Mouse (Mus musculus): ENCODE results near the gene Nos1ap. TPM values are rescaled to one million over a fixed set of nuclear protein-coding genes. Genes with fewer than 3 reads are reported as not detected.

The Nos1ap gene
- polyA plus RNA-seq, 1 experiment from 2014 or later = 25.1 TPM

- Histone ChIP-seq H3K27me3 (ENCODE audit: insufficient read depth, poor library complexity, severe bottlenecking) (no peaks in the 10 kb centered on the region), H3K9me3 (no peaks in the 10 kb centered on the region), H3K4me1 (peaks cover 29% of the 10 kb centered on the region), H3K27ac (no peak overlapping the region), H3K36me3 (no peaks in the 10 kb centered on the region), H3K4me3 (no peak overlapping the region)
- 86% methylated on average over 2 of the region's 2 CpGs for WGBS
- DNase-seq (ENCODE audit: low spot score) = no peak
Observed at GRCm38 (mm10) chr1:170428141-170428540, 161.5 kb downstream of the Nos1ap start.

GRCm38 (mm10) chr1:170424258-170424889 lies 165.3 kb downstream of the Nos1ap start:
- WGBS = 81% methylated on average over 10 of the region's 10 CpGs
- Histone ChIP-seq H3K9me3 (no peaks in the 10 kb centered on the region), H3K4me3 (no peak overlapping the region), H3K4me1 (no peaks in the 10 kb centered on the region), H3K36me3 (no peaks in the 10 kb centered on the region), H3K27me3 (ENCODE audit: insufficient read depth, poor library complexity, severe bottlenecking) (no peaks in the 10 kb centered on the region), H3K27ac (no peak overlapping the region)
- no peak for DNase-seq (ENCODE audit: low spot score)

- no peaks in the 10 kb centered on the region for H3K9me3 ChIP-seq
- WGBS = 96% methylated on average over 1 of the region's 1 CpGs
- no peaks in the 10 kb centered on the region for H3K27me3 ChIP-seq (ENCODE audit: insufficient read depth, poor library complexity, severe bottlenecking)
- no peaks in the 10 kb centered on the region for H3K4me1 ChIP-seq
- no peak for DNase-seq (ENCODE audit: low spot score)
- no peaks in the 10 kb centered on the region for H3K36me3 ChIP-seq
- H3K4me3 ChIP-seq = no peak overlapping the region
- no peak overlapping the region for H3K27ac ChIP-seq
Observed at GRCm38 (mm10) chr1:170423048-170423447, 166.6 kb downstream of the Nos1ap start.

GRCm38 (mm10) chr1:170422188-170422587 lies 167.5 kb downstream of the Nos1ap start:
- Histone ChIP-seq H3K27me3 (ENCODE audit: insufficient read depth, poor library complexity, severe bottlenecking) (no peaks in the 10 kb centered on the region), H3K4me3 (no peak overlapping the region), H3K9me3 (no peaks in the 10 kb centered on the region), H3K27ac (no peak overlapping the region), H3K36me3 (no peaks in the 10 kb centered on the region), H3K4me1 (0 out of 2 replicates have a peak, but pooled peaks cover under 1% of the 10 kb centered on the region)
- DNase-seq (ENCODE audit: low spot score) = no peak
- 82% methylated on average over 4 of the region's 4 CpGs for WGBS

- no peaks in the 10 kb centered on the region for H3K27me3 ChIP-seq (ENCODE audit: insufficient read depth, poor library complexity, severe bottlenecking)
- no peaks in the 10 kb centered on the region for H3K9me3 ChIP-seq
- peaks cover 8% of the 10 kb centered on the region; the same call in 1 of the 2 replicates for H3K4me1 ChIP-seq
- H3K4me3 ChIP-seq = no peak overlapping the region
- 81% methylated on average over 3 of the region's 3 CpGs for WGBS
- no peak overlapping the region for H3K27ac ChIP-seq
- H3K36me3 ChIP-seq = no peaks in the 10 kb centered on the region
- no peak for DNase-seq (ENCODE audit: low spot score)
Observed at GRCm38 (mm10) chr1:170419961-170420360, 169.7 kb downstream of the Nos1ap start.

GRCm38 (mm10) chr1:170418131-170418530 lies 171.5 kb downstream of the Nos1ap start:
- Histone ChIP-seq H3K27me3 (ENCODE audit: insufficient read depth, poor library complexity, severe bottlenecking) (no peaks in the 10 kb centered on the region), H3K4me1 (peaks cover 8% of the 10 kb centered on the region; the same call in 1 of the 2 replicates), H3K27ac (no peak overlapping the region), H3K9me3 (no peaks in the 10 kb centered on the region), H3K36me3 (no peaks in the 10 kb centered on the region), H3K4me3 (no peak overlapping the region)
- DNase-seq (ENCODE audit: low spot score) = no peak
- 86% methylated on average over 1 of the region's 1 CpGs for WGBS

GRCm38 (mm10) chr1:170416967-170417366 lies 172.7 kb downstream of the Nos1ap start:
- DNase-seq (ENCODE audit: low spot score) = no peak
- no peaks in the 10 kb centered on the region for H3K9me3 ChIP-seq
- H3K4me3 ChIP-seq = no peak overlapping the region
- H3K27me3 ChIP-seq (ENCODE audit: insufficient read depth, poor library complexity, severe bottlenecking) = no peaks in the 10 kb centered on the region
- 60% methylated on average over 2 of the region's 2 CpGs for WGBS
- no peak overlapping the region for H3K27ac ChIP-seq
- H3K36me3 ChIP-seq = no peaks in the 10 kb centered on the region
- H3K4me1 ChIP-seq = peaks cover 9% of the 10 kb centered on the region

GRCm38 (mm10) chr1:170416206-170416605 lies 173.5 kb downstream of the Nos1ap start:
- Histone ChIP-seq H3K9me3 (no peaks in the 10 kb centered on the region), H3K4me3 (no peak overlapping the region), H3K4me1 (peaks cover 16% of the 10 kb centered on the region), H3K27me3 (ENCODE audit: insufficient read depth, poor library complexity, severe bottlenecking) (no peaks in the 10 kb centered on the region), H3K27ac (no peak overlapping the region), H3K36me3 (no peaks in the 10 kb centered on the region)
- WGBS = 67% methylated on average over 6 of the region's 6 CpGs
- DNase-seq (ENCODE audit: low spot score) = no peak

- Histone ChIP-seq H3K9me3 (no peaks in the 10 kb centered on the region), H3K27ac (no peak overlapping the region), H3K36me3 (no peaks in the 10 kb centered on the region), H3K4me3 (no peak overlapping the region), H3K27me3 (ENCODE audit: insufficient read depth, poor library complexity, severe bottlenecking) (no peaks in the 10 kb centered on the region), H3K4me1 (peaks cover 24% of the 10 kb centered on the region)
- WGBS = 77% methylated on average over 3 of the region's 3 CpGs
- DNase-seq (ENCODE audit: low spot score) = no peak
Observed at GRCm38 (mm10) chr1:170415395-170415794, 174.3 kb downstream of the Nos1ap start.

GRCm38 (mm10) chr1:170410402-170411191 lies 179.1 kb downstream of the Nos1ap start:
- Histone ChIP-seq H3K27ac (peak overlapping the region; percentile 67; the same call in 1 of the 2 replicates), H3K4me1 (peaks cover 49% of the 10 kb centered on the region), H3K36me3 (no peaks in the 10 kb centered on the region), H3K27me3 (ENCODE audit: insufficient read depth, poor library complexity, severe bottlenecking) (no peaks in the 10 kb centered on the region), H3K4me3 (no peak overlapping the region), H3K9me3 (no peaks in the 10 kb centered on the region)
- no peak for DNase-seq (ENCODE audit: low spot score)
- 78% methylated on average over 8 of the region's 8 CpGs for WGBS

- H3K4me3 ChIP-seq = no peak overlapping the region
- no peak for DNase-seq (ENCODE audit: low spot score)
- peaks cover 59% of the 10 kb centered on the region for H3K4me1 ChIP-seq
- H3K27ac ChIP-seq = 0 out of 2 replicates have a peak overlapping the region, but pooled peaks have one; percentile 10
- no peaks in the 10 kb centered on the region for H3K27me3 ChIP-seq (ENCODE audit: insufficient read depth, poor library complexity, severe bottlenecking)
- WGBS = 40% methylated on average over 4 of the region's 4 CpGs
- no peaks in the 10 kb centered on the region for H3K36me3 ChIP-seq
- H3K9me3 ChIP-seq = no peaks in the 10 kb centered on the region
Observed at GRCm38 (mm10) chr1:170409091-170409490, 180.6 kb downstream of the Nos1ap start.

- 86% methylated on average over 8 of the region's 8 CpGs for WGBS
- Histone ChIP-seq H3K27me3 (ENCODE audit: insufficient read depth, poor library complexity, severe bottlenecking) (no peaks in the 10 kb centered on the region), H3K27ac (0 out of 2 replicates have a peak overlapping the region, but pooled peaks have one; percentile 32), H3K4me3 (no peak overlapping the region), H3K36me3 (no peaks in the 10 kb centered on the region), H3K9me3 (no peaks in the 10 kb centered on the region), H3K4me1 (peaks cover 80% of the 10 kb centered on the region)
- DNase-seq (ENCODE audit: low spot score) = no peak
Observed at GRCm38 (mm10) chr1:170406921-170407320, 182.7 kb downstream of the Nos1ap start.

- no peaks in the 10 kb centered on the region for H3K9me3 ChIP-seq
- H3K27ac ChIP-seq = no peak overlapping the region; the same call in 1 of the 2 replicates
- H3K36me3 ChIP-seq = no peaks in the 10 kb centered on the region
- DNase-seq (ENCODE audit: low spot score) = no peak
- 78% methylated on average over 2 of the region's 2 CpGs for WGBS
- H3K27me3 ChIP-seq (ENCODE audit: insufficient read depth, poor library complexity, severe bottlenecking) = no peaks in the 10 kb centered on the region
- H3K4me1 ChIP-seq = peaks cover 79% of the 10 kb centered on the region
- H3K4me3 ChIP-seq = no peak overlapping the region
Observed at GRCm38 (mm10) chr1:170405152-170405551, 184.5 kb downstream of the Nos1ap start.
